Mouse (Mus musculus) left cerebral cortex, adult 11 months (tissue): ENCODE measurements at regions not wholly inside any gene's neighbourhood (a gene's known extent, or its start where the extent isn't known, plus 50 kb on each side); places are given as distances from the start of the nearest gene placed in this dataset.

Experiments
- DNase-seq: peaks from one replicate; pipeline ENCODE4 v3.0.0; 2022; ENCODE audit warnings: low spot score

DNA sequence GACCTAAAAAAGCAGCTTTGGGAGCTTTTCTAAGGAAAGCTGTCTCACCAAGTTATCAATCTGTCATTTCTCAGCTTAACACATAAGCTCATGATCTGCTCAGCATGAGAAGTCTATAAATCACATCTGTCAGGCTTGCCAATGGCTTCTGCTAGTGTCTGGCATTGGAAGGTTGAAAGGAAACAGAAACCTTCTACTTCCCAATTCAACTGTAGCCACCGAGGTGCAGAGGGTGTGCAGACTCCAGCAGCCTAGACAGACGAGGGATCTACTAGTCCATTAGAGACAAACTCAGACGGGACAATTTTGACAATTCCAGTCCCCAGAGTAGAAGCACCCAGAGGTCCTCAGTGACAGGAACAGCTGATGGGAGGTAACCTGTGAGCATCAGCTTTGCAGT, 103.0 kb downstream of the Nab1 start:
- no peak for DNase-seq

GRCm38 (mm10) chr1:52392933-52393332, 107.5 kb downstream of the Nab1 start:
- DNase-seq = no peak

GRCm38 (mm10) chr1:52388836-52389235, 111.6 kb downstream of the Nab1 start:
- DNase-seq = no peak

- peak; percentile 61 for DNase-seq
These were observed 112.4 kb downstream of the Nab1 start for GRCm38 (mm10) chr1:52388118-52388517.

- no peak for DNase-seq
These were observed 113.4 kb downstream of the Nab1 start for GRCm38 (mm10) chr1:52387062-52387461.

DNA sequence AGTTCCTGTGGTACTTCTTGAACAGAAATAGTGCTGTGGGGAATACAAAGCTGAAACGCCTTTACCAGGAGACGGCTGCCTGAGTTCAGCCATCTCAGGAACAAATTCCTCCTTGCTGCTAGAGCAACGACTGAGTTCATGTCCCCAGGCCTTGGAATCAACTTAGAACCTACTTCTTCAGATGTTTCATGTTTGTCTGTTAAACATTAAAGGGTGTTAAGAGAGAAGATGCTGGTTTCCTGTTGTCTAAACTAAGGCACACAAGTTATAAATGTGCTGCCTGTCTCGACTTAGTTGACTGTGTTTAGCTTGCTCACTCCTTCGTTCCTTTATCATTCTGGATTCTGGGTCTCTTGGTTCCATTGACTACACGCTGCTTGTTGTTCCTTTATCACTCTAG, 125.2 kb downstream of the Nab1 start:
- DNase-seq = no peak

- no peak for DNase-seq
These were observed 125.8 kb downstream of the Nab1 start for GRCm38 (mm10) chr1:52374666-52375065.

- no peak for DNase-seq
These were observed 126.7 kb downstream of the Nab1 start for GRCm38 (mm10) chr1:52373817-52374216.

DNA sequence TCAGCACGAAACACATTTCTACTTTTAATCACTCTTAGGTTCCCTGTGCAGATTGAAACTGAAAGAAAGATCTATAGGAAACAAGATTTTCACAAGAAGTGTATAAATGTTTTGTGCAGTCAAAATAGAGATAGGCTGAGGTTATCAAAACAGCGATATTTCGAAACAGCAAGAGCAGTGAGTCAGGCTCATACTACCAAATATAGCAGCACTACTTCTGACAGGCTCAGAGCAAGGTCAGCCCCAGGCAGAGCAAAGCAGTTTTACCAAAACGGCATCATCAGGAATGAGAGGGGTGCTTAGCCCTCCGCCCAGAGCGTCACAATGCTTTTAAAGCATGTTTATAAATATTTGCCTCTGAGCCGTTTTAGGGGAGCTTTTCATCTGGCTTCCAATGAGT, 133.4 kb upstream of the Gls start:
- DNase-seq = no peak

DNA sequence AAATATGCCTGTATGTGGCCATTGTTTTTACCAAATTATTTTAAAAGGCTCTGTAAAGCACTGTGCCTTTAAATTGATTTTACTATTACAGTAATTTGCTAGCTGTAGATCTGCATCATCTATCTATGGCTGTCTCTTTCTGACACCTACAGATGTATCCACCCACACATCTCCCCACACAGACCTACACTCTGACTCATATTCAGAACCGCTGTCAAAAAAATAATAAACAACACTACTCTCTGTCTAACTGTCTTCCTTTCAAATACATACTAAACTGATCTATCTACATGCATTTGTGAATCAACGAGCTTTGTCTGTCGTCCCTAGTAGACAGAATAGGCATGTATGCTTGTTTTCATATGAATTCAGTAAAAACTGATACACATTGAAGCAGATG, 130.6 kb upstream of the Gls start:
- DNase-seq = no peak

- DNase-seq = no peak
These were observed 129.9 kb upstream of the Gls start for GRCm38 (mm10) chr1:52362976-52363375.

GRCm38 (mm10) chr1:52354041-52354582, 121.1 kb upstream of the Gls start:
- peak; percentile 25 for DNase-seq

- DNase-seq = no peak
These were observed 109.1 kb upstream of the Gls start for GRCm38 (mm10) chr1:52342127-52342526.

- DNase-seq = no peak
These were observed 105.7 kb upstream of the Gls start for GRCm38 (mm10) chr1:52338704-52339103.

DNA sequence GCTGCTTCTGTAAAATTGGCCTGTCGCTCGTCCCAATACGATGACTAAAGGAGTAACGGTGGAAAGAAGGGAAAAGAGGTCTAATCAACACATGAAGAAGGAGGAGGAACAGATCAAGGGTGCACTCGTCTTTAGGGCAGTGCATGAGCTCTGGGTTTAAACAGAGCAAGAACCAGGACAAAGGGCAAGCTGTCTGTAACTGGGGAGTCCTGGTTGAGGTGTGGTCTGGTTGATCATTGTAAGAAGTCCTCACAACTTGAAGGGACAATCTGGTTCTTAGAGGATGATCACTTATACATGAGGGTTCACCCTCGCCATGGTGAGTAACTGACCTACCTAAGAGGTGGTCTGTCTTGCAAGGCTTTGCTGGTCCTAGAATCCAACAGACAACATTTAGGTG, 105.2 kb upstream of the Gls start:
- no peak for DNase-seq

- no peak for DNase-seq
These were observed 103.7 kb upstream of the Gls start for GRCm38 (mm10) chr1:52336696-52337095.

DNA sequence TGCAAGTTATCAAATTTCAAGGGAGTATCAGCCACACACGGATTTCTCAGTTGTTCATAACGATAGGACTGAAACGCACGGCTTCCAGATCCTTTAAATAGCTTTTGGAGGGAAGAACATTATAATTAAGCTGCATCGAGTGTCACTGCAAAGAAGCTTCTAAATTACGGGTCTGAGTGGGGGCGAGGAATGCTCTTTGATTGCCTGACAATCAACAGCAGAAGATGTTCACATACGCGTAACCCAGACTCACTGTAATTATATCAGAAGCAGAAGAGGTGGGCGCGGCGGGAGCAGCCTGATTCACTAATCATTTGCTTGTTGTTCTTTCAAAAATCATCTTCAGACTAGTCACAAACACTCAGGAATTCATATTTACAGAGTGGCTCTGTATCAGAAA, 99.0 kb upstream of the Gls start:
- peak; percentile 5 for DNase-seq

- DNase-seq = peak; percentile 73
These were observed 98.4 kb upstream of the Gls start for GRCm38 (mm10) chr1:52331442-52331841.

GRCm38 (mm10) chr1:52330496-52330895, 97.5 kb upstream of the Gls start:
- no peak for DNase-seq

DNA sequence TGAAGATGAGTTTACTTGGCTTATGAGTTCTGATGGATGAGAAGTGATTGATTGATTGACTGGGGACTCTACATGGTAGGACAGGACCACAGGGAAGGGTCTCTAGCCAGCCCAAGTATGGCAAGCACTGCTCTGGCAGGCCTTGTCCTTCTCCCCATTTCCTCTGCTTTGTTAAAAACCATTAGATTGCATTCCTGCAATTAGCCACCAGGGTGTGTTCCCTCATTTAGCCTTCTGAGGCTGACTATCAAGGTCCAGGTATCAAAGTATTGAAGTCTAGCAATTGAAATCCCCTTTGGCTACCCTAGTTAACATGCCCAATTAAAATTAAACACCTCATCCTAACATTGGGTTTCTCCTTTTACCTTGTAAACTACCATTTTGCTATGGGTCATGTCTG, 95.5 kb upstream of the Gls start:
- DNase-seq = no peak

GRCm38 (mm10) chr1:52324356-52324755, 91.3 kb upstream of the Gls start:
- DNase-seq = no peak

- no peak for DNase-seq
These were observed 79.1 kb upstream of the Gls start for GRCm38 (mm10) chr1:52312076-52312633.

DNA sequence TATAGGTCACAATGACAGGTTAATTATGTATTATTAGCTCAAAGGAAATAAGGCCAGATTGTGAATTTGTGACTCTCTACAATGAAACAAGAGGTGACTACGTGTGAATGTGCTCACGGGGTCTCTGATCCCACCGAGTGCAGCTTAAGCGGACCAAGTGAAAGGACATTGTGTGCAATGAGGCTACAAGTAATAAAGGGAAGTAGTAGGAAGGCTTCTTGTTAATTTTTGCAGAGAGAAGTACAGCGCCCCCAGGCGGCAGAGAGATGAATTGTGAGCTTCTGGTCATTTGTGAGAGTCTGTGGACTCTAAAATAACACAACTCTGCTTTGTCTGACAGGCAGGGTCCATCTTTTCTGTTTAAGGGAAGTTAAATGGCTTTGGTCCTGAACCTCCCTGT, 73.9 kb upstream of the Gls start:
- peak; percentile 34 for DNase-seq
